Mouse (Mus musculus): ENCODE measurements around the gene Ddx5. TPM values are rescaled to one million over a fixed set of nuclear protein-coding genes. Genes with fewer than 3 reads are reported as not detected.
"Not testable (repeated sequence)": the region's sequence is repeated elsewhere in the genome, so short reads cannot be mapped to it uniquely, and the experiment has no call there.

Gene Ddx5
- total RNA-seq, 2 experiments from 2014 or later, result 595 to 692 TPM

DNA sequence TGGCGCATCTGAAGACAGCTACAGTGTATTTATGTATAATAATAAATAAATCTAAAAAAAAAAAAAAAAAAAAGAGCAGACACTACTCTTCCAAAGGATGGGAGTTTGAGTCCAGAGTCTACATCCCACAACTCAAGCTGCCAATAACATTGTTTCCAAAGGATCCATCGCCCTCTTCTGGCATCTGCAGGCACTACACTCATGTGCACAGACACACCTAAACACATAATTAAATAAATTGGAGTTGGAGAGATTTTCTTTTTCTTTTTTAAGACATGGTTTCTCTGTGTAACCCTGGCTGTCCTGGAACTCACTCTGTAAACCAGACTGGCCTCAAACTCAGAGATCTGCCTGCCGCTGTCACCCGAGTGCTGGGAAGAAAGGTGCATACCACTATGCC is 21.5 kb downstream of the Ddx5 start:
- no peak for ATAC-seq (replicated peaks; ENCODE audit: low FRiP score, poor library complexity, severe bottlenecking)

DNA sequence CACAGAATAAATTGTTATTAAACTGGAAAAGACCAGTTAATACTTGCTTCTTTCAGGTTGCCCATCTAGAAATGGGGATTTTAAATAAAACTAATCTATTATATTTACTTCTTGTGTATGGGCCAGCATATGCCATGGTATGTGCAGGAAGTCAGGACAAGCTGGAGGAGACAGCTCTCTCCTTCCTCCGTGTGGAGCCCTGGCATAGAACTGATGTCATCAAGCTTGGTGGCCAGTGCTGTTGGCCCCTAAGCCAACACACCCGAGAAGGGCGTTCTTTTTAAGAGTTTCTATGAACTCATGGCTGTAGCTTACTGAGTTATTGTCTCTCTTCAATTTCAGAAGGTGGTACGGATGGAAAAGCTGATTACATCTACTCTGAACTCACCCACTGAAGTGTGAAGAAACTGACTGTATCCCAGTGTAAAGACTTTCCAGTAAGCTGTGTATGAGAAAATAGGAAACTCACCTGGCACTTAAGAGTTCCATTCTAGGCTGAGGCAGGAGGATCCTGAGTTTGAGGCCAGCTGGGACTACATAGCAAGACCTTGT is 22.3 kb downstream of the Ddx5 start:
- no peak for ATAC-seq (replicated peaks; ENCODE audit: low FRiP score, poor library complexity, severe bottlenecking)

DNA sequence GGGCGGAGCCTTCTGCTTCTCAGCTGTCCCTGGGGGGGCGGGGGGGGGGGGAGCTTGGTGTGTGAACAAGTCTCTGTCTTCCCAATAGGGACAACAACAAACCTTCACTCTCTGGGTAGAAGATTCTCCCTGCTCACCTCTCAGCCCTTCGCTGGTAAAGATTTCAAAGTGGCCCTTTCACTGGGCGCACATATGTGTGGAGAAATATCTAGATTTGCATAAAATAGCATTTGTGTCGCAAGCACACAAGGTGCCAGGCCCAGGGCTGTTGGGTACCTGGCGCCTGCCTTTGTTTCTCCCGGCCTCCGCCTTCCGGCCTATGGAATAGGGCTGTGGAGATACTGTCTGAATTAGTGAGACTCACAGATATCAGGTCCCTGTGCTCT is 26.2 kb downstream of the Ddx5 start:
- ATAC-seq (replicated peaks; ENCODE audit: low FRiP score, poor library complexity, severe bottlenecking), result no peak

DNA sequence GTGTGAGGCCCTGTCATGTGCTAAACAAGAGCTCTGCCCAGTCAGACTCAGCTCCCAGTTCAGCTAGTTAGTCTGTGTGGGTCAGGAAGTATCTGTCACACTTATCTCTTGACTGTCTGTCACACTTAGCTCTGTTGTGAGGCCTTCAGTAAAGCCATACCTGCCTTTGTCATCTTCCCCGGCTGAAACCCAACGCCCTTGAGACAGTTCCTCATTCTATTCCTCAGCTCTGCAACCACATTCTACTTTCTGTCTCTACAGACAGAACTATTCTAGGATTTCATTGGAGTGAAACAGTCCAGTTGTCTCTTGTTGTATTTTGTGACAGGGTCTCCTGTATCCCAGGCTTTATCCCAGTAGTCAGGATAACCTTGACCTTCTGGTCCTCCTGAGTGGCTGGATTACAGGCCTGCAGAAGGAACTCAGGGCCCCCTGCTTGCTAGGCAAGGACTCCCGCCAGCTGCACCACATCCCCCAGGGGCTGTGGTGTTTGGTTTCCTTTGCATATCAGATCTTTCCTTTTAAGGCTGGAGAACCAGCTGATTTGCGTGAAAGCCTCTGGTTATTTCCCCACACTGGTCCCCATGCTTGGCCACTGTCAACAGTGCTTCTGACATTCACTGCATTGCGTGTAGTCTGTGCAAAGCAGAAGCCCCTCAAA is 26.7 kb downstream of the Ddx5 start:
- ATAC-seq (replicated peaks; ENCODE audit: low FRiP score, poor library complexity, severe bottlenecking), result no peak

DNA sequence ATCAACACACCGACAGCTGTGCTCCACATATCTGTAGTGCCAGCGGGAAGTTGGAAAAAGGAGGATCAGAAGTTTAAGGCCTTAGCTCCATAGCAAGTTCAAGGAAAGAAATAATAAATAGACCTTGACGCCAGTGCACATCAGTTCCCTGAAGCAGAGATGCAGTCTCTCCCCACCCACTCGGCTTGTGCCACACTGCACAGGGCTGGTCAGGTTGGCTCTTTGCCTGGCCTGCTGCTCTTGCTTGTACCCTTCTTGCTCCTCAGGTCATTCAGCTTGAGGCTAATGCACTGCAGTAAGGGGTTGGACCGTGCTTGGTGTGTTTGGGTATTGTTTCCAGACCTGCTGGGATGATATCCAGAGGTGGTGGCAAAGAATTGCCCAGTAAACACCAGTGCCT is 28.5 kb downstream of the Ddx5 start:
- no peak for ATAC-seq (replicated peaks; ENCODE audit: low FRiP score, poor library complexity, severe bottlenecking)

DNA sequence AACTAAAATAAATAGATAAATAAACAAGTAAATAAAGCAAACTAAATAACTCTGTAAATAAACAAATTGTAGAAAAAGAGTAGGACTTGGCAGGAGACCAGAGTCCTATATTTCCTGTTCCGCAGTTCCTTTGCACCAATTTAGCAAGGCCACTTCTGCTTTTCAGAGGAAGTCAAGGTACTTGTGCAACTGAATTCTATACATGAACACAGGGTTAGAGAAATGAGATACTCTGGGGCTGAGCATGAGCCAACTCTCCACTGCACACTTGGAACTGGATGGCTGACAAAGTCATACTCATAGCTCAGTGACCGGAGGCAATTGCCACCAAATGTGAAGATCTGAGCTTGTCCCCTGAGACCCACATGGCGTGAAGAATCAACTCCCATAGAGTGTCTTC is 30.0 kb downstream of the Ddx5 start:
- no peak for ATAC-seq (replicated peaks; ENCODE audit: low FRiP score, poor library complexity, severe bottlenecking)

DNA sequence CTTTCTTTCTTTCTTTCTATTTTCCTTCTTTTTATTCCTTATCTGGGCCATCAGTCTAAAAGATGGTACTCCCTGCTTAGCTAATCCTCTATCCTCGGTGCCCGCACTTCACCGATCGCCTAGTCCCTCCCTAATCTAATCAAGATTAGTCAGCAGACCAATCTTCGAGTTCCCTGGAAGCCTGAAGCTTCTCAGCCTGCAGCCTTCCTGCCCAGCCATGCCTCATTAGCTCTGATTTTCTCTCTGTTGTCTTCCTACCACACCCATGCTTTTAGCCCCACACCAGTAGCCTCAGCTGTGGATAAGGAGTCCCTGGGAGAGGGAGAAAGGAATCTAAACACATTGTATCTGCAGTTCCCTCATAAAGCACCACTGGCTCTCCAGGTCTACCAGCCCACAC is 33.4 kb downstream of the Ddx5 start:
- ATAC-seq (replicated peaks; ENCODE audit: low FRiP score, poor library complexity, severe bottlenecking), result no peak

DNA sequence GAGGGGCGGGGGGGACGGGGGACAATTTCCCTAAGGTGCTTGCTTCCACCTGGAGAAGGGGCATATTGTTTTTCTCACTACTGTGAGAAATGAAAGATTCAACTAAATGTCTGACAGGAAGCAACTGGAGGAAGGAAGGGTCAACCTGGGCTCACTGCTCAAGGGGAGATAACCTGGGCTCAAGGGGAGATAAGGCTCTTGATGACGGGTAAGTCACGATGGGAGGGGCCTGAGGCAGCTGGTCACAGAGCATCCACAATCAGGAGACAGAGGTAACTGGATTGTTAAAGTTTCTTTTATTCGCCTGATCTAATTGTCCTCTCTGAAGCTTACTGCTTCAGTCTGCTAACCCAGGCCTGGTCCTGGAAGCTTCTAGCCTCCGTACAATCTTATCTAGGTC is 35.7 kb downstream of the Ddx5 start:
- ATAC-seq (replicated peaks; ENCODE audit: low FRiP score, poor library complexity, severe bottlenecking), result no peak

DNA sequence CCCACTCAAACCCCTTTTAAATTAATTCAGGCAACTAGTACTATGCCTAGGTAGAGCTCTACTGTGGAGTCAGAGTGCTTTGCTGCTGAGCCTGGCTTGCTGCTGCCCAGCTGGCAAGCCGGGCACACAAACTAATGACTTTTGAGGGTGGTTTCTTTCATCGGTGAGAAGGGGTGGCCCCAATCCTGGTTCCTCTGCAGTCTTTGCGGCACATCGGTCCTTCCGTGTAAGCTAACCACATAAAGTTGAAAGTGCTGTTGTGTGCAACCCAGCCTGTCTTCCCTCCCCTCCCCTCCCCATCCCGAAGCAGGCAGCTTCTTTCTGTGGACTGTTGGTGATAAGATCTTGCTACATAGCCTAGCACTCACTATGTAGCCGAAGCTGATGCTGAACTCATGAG is 36.9 kb downstream of the Ddx5 start:
- no peak for ATAC-seq (replicated peaks; ENCODE audit: low FRiP score, poor library complexity, severe bottlenecking)

DNA sequence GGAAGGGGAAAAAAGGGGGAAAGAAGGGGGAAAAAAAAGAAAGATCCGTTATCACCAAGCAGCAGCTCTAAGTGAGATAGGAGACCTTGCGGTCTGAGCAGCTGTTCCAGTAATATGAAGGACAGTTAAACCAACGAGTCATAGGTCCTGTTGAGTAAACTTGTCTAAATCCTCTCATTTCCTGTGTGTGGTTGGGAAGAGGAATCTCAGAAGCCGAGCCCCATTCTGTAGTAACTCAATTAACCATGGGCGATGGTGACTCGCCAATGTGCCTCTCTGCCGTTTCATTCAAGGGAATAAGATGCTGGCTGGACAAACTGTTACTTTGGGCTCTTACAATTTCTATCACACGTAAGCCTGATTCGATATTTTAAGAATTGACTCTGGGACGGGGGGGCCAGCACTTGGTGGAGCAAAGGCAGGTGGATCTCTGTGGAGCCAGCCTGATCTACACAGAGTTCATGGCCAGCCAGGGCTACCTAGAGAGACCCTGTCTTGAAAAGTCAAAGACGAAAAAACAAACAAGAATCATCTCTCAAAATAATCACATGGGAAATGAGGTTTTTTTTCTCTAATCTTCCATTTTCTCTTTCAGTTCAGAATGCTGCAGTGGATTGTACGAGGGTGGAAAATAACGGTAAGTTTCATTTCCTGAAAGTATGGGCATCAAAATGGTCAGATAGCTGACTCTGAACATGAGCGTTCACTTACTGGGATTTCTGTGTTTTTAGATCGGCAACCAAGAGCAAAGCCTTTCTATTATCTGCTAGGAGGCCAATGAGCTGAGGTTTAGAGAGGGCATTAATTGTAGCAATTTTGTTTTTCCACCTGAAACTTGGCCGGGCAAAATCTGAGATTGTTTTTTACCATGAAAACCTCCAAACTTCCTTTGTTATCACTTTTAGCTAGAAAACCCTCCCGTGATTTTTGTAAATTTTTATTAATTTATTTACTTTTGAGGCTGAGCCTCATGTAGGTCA is 37.7 kb downstream of the Ddx5 start, which contains the start of gene Milr1:
Gene Milr1 (plus strand): TSS at position 188 of the 980 bp plus-strand sequence.
- no peak for ATAC-seq (replicated peaks; ENCODE audit: low FRiP score, poor library complexity, severe bottlenecking)

DNA sequence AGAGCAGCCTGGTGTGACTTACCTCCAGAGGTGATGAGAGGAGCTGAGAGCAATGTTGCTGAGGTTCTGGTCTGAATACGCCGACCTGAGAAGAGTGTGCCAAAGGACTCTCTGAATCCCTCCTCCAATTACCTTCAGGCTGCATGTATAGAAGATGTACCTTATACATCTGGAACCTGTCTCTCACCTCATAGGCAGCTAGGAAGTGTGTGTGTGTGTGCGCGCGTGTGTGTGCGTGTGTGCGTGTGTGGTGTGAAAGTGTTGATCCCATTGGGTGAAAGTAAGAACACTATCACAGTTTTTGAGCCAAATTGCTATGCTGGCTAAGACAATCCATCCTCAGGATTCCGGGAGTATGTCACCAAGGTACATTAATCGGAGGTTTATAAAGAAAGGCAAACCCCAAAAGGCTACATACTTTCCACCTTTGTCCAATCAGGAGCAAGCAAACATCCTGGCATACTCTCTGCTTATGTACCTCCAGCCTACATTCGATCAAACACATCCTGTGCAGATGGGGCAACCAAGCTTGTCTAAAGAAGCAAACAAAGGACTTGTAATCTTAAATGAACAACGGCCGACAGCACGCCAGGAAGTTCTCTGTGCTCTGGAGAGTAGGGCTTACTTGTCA is 38.7 kb downstream of the Ddx5 start, which contains the start of gene Pecam1:
Gene Pecam1 (minus strand): TSS at position 508 of the 631 bp plus-strand sequence.
- no peak for ATAC-seq (replicated peaks; ENCODE audit: low FRiP score, poor library complexity, severe bottlenecking)

DNA sequence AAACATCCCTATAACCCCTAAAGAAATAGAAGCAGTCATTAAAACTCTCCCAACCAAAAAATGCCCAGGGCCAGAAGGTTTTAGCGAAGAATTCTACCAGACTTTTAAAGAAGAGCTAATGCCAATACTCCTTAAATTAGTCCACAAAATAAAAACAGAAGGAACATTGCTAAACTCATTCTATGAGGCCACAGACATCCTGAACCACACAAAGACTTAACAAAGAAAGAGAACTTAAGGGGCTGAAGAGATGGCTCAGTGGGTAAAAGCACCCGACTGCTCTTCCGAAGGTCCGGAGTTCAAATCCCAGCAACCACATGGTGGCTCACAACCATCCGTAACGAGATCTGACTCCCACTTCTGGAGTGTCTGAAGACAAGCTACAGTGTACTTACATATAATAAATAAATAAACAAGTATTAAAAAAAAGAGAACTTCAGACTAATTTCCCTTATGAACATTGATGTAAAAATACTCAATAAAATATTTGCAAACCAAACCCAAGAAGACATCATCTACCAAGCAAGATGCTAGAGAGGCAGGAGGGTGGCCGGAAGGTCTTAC is 39.3 kb downstream of the Ddx5 start:
- ATAC-seq (replicated peaks; ENCODE audit: low FRiP score, poor library complexity, severe bottlenecking), result not testable (repeated sequence)

DNA sequence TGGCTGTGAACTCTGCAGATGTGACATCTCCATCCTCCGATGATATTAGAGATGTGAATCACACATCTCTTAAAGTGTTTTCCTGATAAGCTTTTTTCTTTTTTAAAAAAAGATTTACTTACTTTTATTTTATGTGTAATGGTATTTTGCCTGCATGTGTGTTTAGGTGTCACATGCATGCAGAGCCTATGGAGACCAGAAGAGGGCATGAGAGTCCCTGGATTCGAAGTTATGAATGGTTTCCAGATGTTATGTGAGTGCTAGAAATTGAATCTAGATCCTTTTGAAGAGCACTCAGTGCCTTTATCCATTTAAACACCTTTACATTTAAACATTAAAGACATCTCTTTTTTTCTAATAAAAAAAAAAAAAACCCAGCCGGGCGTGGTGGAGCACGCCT is 44.0 kb downstream of the Ddx5 start:
- no peak for ATAC-seq (replicated peaks; ENCODE audit: low FRiP score, poor library complexity, severe bottlenecking)

DNA sequence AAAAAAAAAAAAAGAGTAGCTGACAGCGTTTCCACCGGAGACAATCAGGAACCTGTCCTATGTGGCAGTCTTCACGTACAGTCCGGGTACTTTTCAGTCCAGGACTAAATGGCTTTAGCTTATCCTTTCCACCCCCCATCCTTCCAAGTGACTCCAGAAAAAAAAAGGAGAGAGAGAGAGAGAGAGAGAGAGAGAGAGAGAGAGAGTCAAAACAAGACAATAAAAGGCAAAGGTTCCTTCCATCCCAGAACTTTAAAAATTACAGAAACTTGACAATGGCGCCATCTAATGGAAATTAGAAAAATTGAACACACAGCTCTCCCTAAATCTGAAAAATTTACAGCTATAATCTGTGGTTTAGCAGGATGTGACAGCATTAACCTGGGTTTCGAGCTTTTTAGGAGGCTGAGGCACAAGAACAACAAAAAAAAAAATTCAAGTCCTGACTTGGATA is 46.6 kb downstream of the Ddx5 start:
- ATAC-seq (replicated peaks; ENCODE audit: low FRiP score, poor library complexity, severe bottlenecking), result no peak

DNA sequence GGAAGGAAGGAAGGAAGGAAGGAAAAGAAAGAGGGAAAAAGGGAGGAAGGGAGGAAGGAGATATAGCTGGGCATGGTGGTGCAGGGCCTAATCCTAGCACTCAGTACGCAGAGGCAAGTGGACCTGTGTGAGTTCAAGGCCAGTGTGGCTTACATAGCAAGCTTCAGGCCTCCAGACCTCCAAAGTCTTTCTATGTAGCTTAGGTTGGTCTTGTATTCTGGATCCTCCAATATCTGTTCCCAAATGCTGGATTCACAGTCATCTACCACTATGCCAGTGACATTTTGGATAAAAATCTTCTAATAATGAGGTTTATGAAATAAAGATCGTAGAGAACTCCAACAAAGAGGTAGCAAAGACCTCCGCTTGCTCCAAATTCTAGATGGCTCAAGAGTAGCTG is 47.2 kb downstream of the Ddx5 start:
- no peak for ATAC-seq (replicated peaks; ENCODE audit: low FRiP score, poor library complexity, severe bottlenecking)

DNA sequence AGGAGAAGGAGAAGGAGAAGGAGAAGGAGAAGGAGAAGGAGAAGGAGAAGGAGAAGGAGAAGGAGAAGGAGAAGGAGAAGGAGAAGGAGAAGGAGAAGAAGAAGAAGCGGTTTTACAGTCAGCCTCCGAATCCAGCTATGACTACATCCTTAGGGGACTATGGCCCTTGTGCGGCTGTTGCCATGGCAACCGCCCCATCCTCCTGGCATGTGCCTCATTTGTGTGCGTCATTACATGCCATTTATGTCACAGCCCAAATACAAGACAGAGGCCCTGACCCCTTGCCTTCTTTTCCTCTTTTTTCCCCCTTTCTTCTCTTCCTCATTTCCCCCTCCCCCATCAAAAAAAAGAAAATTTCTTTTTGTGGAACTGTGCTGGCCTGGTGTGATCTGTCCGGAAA is 47.8 kb downstream of the Ddx5 start:
- ATAC-seq (replicated peaks; ENCODE audit: low FRiP score, poor library complexity, severe bottlenecking), result no peak

DNA sequence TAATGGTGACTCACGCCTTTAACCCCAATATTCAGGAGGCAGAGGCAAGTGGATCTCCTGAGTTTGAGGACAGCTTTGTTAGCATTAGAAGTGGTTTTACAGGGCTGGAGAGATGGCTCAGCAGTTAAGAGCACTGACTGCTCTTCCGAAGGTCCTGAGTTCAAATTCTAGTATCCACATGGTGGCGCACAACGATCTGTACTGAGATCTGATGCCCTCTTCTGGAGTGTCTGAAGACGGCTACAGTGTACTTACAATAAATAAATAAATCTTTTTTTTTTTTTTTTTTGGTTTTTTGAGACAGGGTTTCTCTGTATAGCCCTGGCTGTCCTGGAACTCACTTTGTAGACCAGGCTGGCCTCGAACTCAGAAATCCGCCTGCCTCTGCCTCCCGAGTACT is 48.3 kb downstream of the Ddx5 start:
- not testable (repeated sequence) for ATAC-seq (replicated peaks; ENCODE audit: low FRiP score, poor library complexity, severe bottlenecking)

DNA sequence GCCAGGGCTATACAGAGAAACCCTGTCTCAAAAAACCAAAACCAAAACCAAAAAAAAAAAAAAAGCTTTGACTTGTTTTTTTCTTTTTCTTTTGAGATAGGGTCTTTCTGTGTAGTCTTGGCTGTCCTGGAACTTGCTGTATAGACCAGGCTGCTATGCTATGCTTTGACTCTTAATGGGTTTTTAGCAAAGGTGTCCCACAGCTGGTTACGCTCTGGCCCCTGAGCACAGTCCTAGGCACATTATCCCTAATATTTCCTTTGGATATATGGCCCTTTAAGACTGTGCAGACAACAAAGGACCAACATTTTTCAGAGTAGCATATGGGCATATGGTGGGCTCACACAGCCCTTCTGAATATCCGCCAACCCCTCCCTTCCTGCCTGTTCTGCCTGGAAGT is 49.9 kb downstream of the Ddx5 start:
- no peak for ATAC-seq (replicated peaks; ENCODE audit: low FRiP score, poor library complexity, severe bottlenecking)

DNA sequence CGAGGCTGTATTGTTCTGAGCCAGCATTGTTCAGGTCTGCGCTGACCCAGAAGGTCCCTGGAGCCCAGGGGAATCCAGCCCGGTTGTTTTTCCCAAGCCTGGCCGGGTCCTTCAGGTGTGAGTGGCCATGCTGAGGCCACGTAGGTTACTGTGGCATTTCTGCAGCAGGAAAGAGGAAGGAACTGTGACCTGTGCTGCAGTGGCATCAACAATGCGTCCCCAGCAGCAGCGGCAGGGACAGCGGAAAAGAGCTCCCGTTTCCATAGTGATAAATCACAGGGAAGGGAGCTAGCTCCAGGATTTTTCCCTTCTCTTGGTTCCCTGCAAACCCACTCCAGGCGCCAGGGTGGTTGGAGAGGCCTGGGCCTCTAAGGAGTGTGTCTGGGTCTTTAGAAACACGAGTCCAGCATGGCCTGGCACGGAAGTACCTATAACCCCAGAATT is 51.8 kb downstream of the Ddx5 start:
- ATAC-seq (replicated peaks; ENCODE audit: low FRiP score, poor library complexity, severe bottlenecking), result no peak

DNA sequence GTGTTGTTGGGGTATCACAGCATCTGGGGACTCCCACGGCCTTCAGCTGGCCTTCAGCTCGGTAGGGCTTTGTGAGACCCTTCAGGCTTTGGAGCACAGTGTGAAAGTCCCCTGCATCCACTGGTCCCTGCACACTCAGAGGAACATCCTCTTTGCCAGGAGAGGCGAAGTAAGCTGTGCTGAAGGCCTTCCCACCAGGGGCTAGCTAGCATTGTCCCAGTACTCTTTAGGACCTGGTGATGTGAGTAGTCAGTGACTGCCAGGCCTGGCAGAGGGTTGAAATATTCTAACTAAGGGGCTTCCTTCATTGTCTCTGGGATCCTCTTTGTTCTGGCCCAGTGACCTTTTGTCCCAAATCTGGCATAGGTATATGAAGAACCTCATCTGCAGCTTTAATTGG is 52.4 kb downstream of the Ddx5 start:
- no peak for ATAC-seq (replicated peaks; ENCODE audit: low FRiP score, poor library complexity, severe bottlenecking)

All from erythroid progenitor cell, adult 5-6 weeks (primary cell).